Mouse (Mus musculus) lung, postnatal 14 days (tissue): ENCODE measurements around the gene Necap1.

Experiments
- DNase-seq: peaks from one replicate; pipeline ENCODE4 v3.0.0; 2021

The Necap1 gene

GRCm38 (mm10) chr6:122873871-122874719 is at the start of gene Necap1:
Gene Necap1, plus strand, starts transcription at chr6:122874474.
- DNase-seq, result peak; percentile 98

GRCm38 (mm10) chr6:122825166-122825565 is 49.1 kb upstream of the Necap1 start:
- DNase-seq, result no peak

- DNase-seq, result peak; percentile 60
Observed at GRCm38 (mm10) chr6:122825923-122826742, 48.1 kb upstream of the Necap1 start.

- DNase-seq, result peak; percentile 28
Observed at GRCm38 (mm10) chr6:122828086-122828485, 46.2 kb upstream of the Necap1 start.

DNA sequence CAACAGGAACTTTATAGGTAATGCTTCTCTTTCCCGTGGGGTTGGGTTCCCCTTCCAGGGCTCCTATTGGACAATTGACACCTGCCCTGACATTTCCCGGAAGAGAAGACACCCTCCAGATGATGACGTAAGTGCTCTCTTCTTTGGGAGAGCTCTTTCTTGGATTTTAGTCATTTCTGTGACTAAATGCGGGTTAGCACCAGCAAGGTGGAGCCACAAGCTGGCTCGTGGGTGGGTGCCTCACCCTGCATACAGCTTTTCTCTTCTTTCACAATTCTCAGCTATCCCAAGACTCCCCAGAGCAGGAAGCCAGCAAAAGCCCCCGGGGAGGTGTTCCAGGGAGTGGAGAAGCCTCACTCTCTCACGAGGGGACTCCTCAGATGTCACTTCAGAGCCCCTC is 41.4 kb upstream of the Necap1 start:
- no peak for DNase-seq

DNA sequence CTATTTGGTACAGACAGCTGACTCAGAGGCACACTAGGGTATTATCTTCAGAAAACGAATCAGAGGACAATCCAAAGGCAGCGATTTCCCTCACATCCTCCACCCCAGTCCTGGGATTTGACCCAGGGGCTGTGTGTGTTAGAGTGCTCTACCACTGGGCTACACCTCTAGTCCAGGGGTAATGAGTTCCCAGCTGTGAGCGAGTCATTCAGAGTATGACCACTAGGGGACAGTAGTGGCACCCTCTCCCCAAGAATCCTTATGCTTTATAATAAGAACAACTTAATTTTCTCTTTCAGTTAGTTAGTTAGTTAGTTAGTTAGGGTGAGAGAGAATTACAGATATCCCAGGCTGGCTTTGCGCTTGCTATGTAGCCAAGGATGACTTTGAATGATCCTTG is 39.9 kb upstream of the Necap1 start:
- DNase-seq, result peak; percentile 57

DNA sequence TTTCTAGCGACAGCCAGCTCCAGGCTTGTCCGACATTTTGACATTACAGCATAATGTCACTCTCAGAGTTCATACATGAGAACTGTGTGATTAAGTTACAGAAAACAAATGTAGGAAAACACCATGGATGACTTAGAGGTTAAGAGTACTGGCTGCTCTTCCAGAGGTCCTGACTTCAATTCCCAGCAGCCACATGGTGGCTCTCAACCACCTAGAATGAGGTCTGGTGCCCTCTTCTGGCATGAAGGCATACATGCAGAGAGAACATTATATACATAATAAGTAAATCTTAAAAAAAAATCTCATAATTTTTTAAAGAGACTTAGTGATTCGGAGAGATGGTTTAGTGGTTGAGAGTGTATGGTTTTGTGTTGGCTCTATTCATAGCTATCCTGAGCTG is 37.3 kb upstream of the Necap1 start:
- no peak for DNase-seq

- DNase-seq, result no peak
Observed at GRCm38 (mm10) chr6:122837539-122837938, 36.7 kb upstream of the Necap1 start.

GRCm38 (mm10) chr6:122843759-122844158 is 30.5 kb upstream of the Necap1 start:
- no peak for DNase-seq

DNA sequence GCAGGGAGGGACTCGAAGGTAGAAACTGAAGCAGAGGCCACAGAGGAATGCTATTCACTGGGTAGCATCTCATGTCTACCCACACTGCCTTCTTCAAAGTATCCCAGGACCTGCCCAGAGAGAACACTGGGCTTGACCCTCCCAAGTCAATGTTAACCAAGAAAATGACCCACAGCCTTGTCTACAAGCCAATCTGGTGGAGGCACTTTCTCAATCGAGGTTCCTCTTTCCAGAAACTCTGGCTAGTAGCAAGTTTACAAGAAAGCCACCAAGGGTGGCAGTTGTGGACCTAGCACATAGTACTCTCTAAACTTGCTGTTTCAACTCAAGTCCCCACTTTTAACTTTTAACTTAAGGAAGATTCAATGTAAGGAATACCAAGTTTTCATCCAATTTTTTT is 21.6 kb upstream of the Necap1 start:
- no peak for DNase-seq

DNA sequence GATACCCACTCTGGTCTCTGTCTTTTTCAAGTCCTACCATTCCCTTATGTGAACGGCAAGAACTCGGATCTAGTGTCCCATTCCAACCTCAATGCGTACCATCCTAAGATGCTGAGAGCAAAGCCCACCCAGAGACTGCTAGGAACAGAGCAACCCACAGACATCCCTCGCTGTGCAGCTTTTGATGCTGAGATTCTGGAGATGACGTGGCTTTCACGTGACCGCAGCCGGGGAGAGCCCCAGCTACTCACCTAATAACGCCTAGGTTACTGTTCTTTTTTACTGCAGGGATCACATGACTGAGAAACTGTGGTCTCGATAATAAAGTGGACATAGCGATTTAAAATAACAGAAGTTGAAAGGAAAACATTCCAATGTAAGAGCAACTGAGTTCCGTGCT is 19.7 kb upstream of the Necap1 start:
- DNase-seq, result no peak

GRCm38 (mm10) chr6:122855955-122856354 is 18.3 kb upstream of the Necap1 start, which contains the start of gene C3ar1:
Gene C3ar1, minus strand, starts transcription at chr6:122856161.
- DNase-seq, result no peak

GRCm38 (mm10) chr6:122862434-122862833 is 11.8 kb upstream of the Necap1 start:
- no peak for DNase-seq

DNA sequence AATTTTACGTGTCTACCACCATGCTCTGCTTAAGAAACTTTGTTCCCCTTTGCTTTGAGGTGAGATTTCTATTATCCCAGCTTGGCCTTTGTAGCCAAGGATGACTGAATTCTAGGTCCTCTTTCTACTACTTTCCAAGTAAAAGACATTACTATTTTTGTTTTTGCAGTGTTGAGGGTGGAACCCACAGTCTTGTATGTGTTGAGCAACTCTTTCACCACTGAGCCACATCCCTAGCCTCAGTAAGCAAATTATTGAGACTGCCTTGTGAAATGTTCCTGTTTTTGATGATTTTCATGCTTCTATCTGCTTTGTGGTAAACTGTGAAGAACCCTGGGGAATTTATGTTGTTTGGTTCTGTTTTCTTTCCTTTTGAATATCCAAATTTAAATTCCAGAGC is 11.4 kb upstream of the Necap1 start:
- DNase-seq, result no peak

DNA sequence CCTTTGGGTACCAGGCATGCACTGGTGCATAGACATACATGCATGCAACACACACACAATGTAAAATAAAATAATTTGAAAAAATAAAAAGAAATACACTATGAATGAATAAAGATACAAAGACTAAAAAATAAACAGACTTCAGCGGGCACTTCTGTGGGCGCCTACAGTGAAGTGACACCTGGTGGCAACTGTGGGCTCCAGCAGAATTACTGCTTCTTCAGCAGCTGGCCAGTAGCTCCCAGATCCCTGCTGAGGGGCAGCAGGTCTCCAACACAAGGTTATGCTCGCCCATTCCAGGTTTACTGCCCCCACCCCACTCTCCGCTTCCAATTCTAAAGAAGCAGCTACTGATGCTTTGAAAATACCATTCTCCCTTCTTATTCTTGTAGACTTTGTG is 6.4 kb upstream of the Necap1 start:
- peak; percentile 5 for DNase-seq

DNA sequence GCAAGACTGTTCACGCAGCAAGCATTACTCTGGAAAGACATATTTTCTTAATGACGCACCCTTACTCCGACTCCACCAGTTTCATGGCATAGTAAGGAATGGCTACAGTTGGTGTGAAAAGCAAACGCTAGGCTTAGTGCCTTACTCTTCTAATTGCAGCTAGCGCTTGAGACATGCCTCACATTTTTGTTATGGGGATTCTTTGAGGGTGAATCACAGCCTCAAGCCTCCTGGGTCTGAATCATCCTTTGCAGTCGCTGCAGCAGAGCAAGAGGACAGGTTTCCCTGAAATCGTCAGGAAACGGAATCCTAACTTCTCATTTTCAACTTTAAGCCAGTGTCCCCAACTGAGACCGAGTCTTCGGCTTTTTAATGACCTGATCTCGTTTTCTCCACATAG is 4.4 kb upstream of the Necap1 start:
- no peak for DNase-seq

- no peak for DNase-seq
Observed at GRCm38 (mm10) chr6:122872800-122873199, 1.5 kb upstream of the Necap1 start.

GRCm38 (mm10) chr6:122874720-122875389 is 581 bp downstream of the Necap1 start:
- no peak for DNase-seq

DNA sequence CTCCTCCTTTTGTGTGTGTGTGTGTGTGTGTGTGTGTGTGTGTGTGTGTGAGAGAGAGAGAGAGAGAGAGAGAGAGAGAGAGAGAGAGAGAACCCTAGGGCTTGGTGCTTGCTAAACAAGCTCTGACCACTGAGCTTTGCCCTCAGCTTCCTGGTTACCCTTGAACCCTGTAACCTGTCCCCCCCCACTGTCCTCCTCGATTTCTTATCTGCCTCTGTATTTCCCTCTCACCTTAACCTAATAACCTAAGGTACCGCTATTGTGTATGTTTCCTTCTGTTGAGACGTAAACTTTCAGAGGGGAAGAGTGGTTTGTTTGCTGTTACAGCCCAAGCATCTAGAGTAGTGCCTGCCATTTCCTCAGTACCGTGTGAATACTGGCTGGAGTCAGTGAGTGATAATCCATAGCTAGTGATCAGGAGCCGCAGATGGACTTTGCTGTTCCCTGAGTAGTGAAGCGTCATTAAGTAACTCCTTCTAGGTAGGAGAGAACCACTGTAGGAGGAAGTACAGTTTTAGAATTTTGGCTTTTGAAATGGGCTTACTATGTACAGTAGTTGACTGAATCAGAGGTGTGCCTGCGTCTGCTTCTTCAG is 5.0 kb downstream of the Necap1 start:
- no peak for DNase-seq

GRCm38 (mm10) chr6:122879781-122880505 is 5.7 kb downstream of the Necap1 start:
- no peak for DNase-seq

GRCm38 (mm10) chr6:122881287-122881686 is 7.0 kb downstream of the Necap1 start:
- DNase-seq, result no peak

DNA sequence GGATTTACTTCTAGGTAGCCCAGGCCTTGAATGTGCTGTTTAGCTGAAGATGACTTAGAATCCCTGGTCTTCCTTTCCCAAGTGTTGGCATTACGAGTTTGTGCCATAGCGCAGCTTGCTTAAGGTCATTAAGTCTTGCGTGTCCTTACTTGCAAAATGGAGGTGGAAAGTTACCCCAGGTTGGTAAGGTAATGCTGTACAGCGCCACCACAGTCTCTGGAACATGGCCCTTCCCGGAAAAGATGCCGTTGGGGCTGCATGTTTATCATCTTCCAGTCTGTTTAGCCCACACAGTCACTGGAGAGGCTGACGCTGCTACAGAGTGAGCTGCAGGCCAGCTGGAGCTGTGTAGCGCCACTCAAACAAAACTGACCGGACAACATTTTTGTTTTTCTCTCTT is 9.3 kb downstream of the Necap1 start:
- DNase-seq, result no peak
